Mouse (Mus musculus) activated CD4-positive, CD25-positive, alpha-beta regulatory T cell, adult 4 months (primary cell): ENCODE data around the gene Gpatch2. TPM values are rescaled to one million over a fixed set of nuclear protein-coding genes. Genes with fewer than 3 reads are reported as not detected.

Source experiments
- ATAC-seq: one replicate; pipeline ENCODE4 v1.8.0; 2017
- polyA plus RNA-seq, 2 experiments: library from polyadenylated mRNA; unstranded; fragments of 100-300 nt; shearing (Covaris generic); gene quantifications; one replicate each; pipeline ENCODE4 v1.2.1; 2017

Gpatch2 gene
- polyA plus RNA-seq: 10 to 100 TPM; 17.3 to 19.4 TPM

GRCm38 (mm10) chr1:187215181-187216116 is at the start of gene Gpatch2, which contains the start of gene Spata17:
TSS of gene Gpatch2 (plus strand) at chr1:187215508.
TSS of gene Spata17 (minus strand) at chr1:187215465.
- ATAC-seq: peak; percentile 91

- ATAC-seq: no peak
These were observed 45.7 kb upstream of the Gpatch2 start for GRCm38 (mm10) chr1:187169646-187170045.

GRCm38 (mm10) chr1:187170361-187170760 is 44.9 kb upstream of the Gpatch2 start:
- ATAC-seq: no peak

- no peak for ATAC-seq
These were observed 39.3 kb upstream of the Gpatch2 start for GRCm38 (mm10) chr1:187175991-187176390.

GRCm38 (mm10) chr1:187178546-187178945 is 36.8 kb upstream of the Gpatch2 start:
- no peak for ATAC-seq

GRCm38 (mm10) chr1:187205506-187205905 is 9.8 kb upstream of the Gpatch2 start:
- ATAC-seq: no peak

- ATAC-seq: no peak
These were observed 5.8 kb upstream of the Gpatch2 start for GRCm38 (mm10) chr1:187209496-187209895.

GRCm38 (mm10) chr1:187210736-187211135 is 4.6 kb upstream of the Gpatch2 start:
- no peak for ATAC-seq

GRCm38 (mm10) chr1:187216620-187217410 is 1.5 kb downstream of the Gpatch2 start:
- peak; percentile 7 for ATAC-seq

GRCm38 (mm10) chr1:187220756-187221155 is 5.4 kb downstream of the Gpatch2 start:
- no peak for ATAC-seq

GRCm38 (mm10) chr1:187226328-187227025 is 11.2 kb downstream of the Gpatch2 start:
- ATAC-seq: no peak

GRCm38 (mm10) chr1:187228414-187229146 is 13.3 kb downstream of the Gpatch2 start:
- peak; percentile 91 for ATAC-seq

- ATAC-seq: no peak
These were observed 14.9 kb downstream of the Gpatch2 start for GRCm38 (mm10) chr1:187230255-187230654.

GRCm38 (mm10) chr1:187232196-187232955 is 17.1 kb downstream of the Gpatch2 start:
- ATAC-seq: no peak

- no peak for ATAC-seq
These were observed 17.8 kb downstream of the Gpatch2 start for GRCm38 (mm10) chr1:187232996-187233615.

- ATAC-seq: no peak
These were observed 19.9 kb downstream of the Gpatch2 start for GRCm38 (mm10) chr1:187235161-187235560.

- no peak for ATAC-seq
These were observed 21.0 kb downstream of the Gpatch2 start for GRCm38 (mm10) chr1:187236296-187236695.

GRCm38 (mm10) chr1:187238061-187238460 is 22.8 kb downstream of the Gpatch2 start:
- ATAC-seq: no peak

- no peak for ATAC-seq
These were observed 25.0 kb downstream of the Gpatch2 start for GRCm38 (mm10) chr1:187240304-187240703.

- no peak for ATAC-seq
These were observed 26.0 kb downstream of the Gpatch2 start for GRCm38 (mm10) chr1:187241329-187241728.

GRCm38 (mm10) chr1:187244734-187245133 is 29.4 kb downstream of the Gpatch2 start:
- ATAC-seq: no peak
